Mouse (Mus musculus) C2C12 (cell line): ENCODE data around the gene Gbgt1. TPM values are rescaled to one million over a fixed set of nuclear protein-coding genes. Genes with fewer than 3 reads are reported as not detected.
A peak's percentile ranks its signal among the peaks of the same experiment; 100 is the strongest.

Experiments used
- H3K27me3 ChIP-seq: one replicate; pipeline ENCODE4 v1.6.1; 2011; ENCODE audit not compliant: control insufficient read depth, insufficient read depth, insufficient read length
- H3K36me3 ChIP-seq: one replicate; pipeline ENCODE4 v1.6.1; 2011; ENCODE audit not compliant: control insufficient read depth, insufficient read depth
- H3K4me3 ChIP-seq: one replicate; pipeline ENCODE4 v1.5.1; 2011; ENCODE audit warnings: mild to moderate bottlenecking, control low read depth; ENCODE audit not compliant: poor library complexity, insufficient read depth, severe bottlenecking
- H3K79me2 ChIP-seq: one replicate; pipeline ENCODE4 v1.6.1; 2011; ENCODE audit not compliant: control insufficient read depth, insufficient read depth
- H3K79me3 ChIP-seq: one replicate; pipeline ENCODE4 v1.6.1; 2011; ENCODE audit warnings: low read depth, control low read depth
- H3ac ChIP-seq: one replicate; pipeline ENCODE3; 2011; ENCODE audit warnings: low read depth; ENCODE audit not compliant: control insufficient read depth, insufficient read length
- CEBPB ChIP-seq: IDR thresholded peaks from one replicate; pipeline ENCODE4 v1.6.1; 2011; ENCODE audit warnings: low read depth, mild to moderate bottlenecking, control low read depth, moderate library complexity
- CTCF ChIP-seq: IDR thresholded peaks from one replicate; pipeline ENCODE4 v1.5.1; 2011; ENCODE audit not compliant: control insufficient read depth, insufficient read depth, insufficient read length
- FOSL1 ChIP-seq: IDR thresholded peaks from one replicate; pipeline ENCODE4 v1.8.0; 2011; ENCODE audit warnings: mild to moderate bottlenecking, low read length; ENCODE audit not compliant: poor library complexity, insufficient read depth, severe bottlenecking
- MAX ChIP-seq: IDR thresholded peaks from one replicate; pipeline ENCODE4 v1.6.1; 2011; ENCODE audit warnings: mild to moderate bottlenecking, control low read depth
- MYOD1 ChIP-seq: IDR thresholded peaks from one replicate; pipeline ENCODE4 v1.6.1; 2011; ENCODE audit warnings: low read depth; ENCODE audit not compliant: control insufficient read depth, insufficient read length
- MYOG ChIP-seq: IDR thresholded peaks from one replicate; pipeline ENCODE4 v1.6.1; 2011; ENCODE audit not compliant: control insufficient read depth, insufficient read length; ENCODE audit errors: extremely low read depth
- USF1 ChIP-seq: IDR thresholded peaks from one replicate; pipeline ENCODE4 v1.6.1; 2011; ENCODE audit warnings: low read depth, mild to moderate bottlenecking, control low read depth, moderate library complexity
- long read RNA-seq, 2 experiments: library from polyadenylated mRNA; unstranded; transcript quantifications; one replicate each; pipeline ENCODE4 v2.0.0; 2019 to 2020
- polyA plus RNA-seq: library from polyadenylated mRNA; unstranded; fragments of >200 nt; fragmentation: generic; extraction: Trizol; gene quantifications from one replicate; pipeline ENCODE4 v1.2.1, GENCODE M21; 2012; ENCODE audit warnings: missing spikeins

The Gbgt1 gene
- not detected for polyA plus RNA-seq
- long read RNA-seq, experiment 1: 0 reads
- long read RNA-seq, experiment 2: 0 reads

DNA sequence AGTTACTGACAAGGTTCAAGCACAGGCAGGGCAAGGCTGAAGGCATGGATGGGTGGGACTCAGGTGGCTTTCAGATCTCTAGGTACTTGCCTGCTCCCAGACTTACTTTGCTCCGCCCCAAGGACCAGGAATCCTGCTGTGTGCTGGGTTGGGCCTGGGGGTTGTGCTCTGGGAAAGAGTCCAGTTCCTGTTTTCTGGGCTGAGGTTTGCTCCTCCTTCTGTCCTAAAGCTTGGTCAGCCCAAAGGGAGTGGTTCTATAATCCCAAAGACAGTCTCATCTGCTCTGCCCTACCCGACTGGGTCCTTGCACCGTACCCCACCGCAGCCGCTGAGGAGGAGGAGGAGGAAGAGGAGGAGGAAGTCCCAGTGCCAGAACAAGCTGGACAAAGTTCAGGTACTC is at the start of gene Gbgt1:
Gbgt1 (plus strand) TSS at position 221 of the 400 bp plus-strand sequence.
- H3K27me3 ChIP-seq: no peaks in the 10 kb centered on the region
- no peaks in the 10 kb centered on the region for H3K79me2 ChIP-seq
- no peaks in the 10 kb centered on the region for H3K36me3 ChIP-seq

DNA sequence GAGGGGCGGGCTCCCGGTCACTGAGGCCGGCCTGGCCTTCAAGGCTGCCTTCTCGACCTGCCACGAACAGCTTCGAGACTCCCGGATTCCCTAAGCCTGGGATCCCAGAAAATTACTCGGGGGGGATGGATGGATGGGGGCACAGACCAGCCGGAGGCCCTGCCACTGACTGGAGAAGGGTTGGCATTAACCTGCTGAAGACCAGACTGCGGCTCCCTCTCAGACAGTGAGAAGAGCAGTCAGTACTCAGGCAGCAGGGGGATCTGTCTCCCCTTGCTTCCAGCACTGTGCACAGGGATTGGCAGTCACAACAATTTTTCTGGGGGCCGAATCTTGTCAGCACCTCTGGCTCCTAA is 49.4 kb upstream of the Gbgt1 start:
- Histone ChIP-seq H3K36me3 (no peaks in the 10 kb centered on the region), H3K79me3 (no peaks in the 10 kb centered on the region), H3K79me2 (no peaks in the 10 kb centered on the region), H3K27me3 (peaks cover 76% of the 10 kb centered on the region), H3ac (no peak overlapping the region), H3K4me3 (no peak overlapping the region)
- TF ChIP-seq CEBPB (no peak), MYOG (no peak), USF1 (no peak), MAX (no peak), CTCF (no peak), MYOD1 (no peak), FOSL1 (no peak)

More for the DNA sequence above, at the start of gene Gbgt1:
- no peak within 1 kb of the TSS for H3ac ChIP-seq
- no peak within 1 kb of the TSS for H3K4me3 ChIP-seq
- TF ChIP-seq CTCF (no peak), CEBPB (no peak)
- H3K79me3 ChIP-seq: no peaks in the 10 kb centered on the region

DNA sequence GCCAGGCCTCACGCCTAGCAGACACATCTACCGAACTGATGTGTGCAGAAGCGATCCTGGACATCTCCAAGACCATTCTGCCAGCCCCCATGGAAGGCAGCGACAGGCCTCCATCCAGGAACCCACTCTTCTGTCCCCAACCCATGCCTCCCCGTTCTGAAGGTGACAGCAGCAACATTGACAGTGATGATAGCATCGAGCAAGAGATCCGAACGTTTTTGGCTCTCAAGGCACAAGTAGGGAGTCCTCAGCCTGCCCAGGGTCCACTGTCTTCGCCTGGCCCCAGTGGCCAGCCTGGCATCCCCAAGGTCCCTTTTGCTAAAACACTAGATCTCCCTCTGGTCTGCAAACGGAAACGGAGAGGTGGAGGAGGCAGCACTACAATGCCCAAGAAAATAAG is 45.0 kb upstream of the Gbgt1 start:
- TF ChIP-seq MYOG: no peak
- H3K27me3 ChIP-seq: peaks cover 74% of the 10 kb centered on the region
- H3K79me2 ChIP-seq: no peaks in the 10 kb centered on the region
- no peak overlapping the region for H3K4me3 ChIP-seq
- H3ac ChIP-seq: no peak overlapping the region
- no peaks in the 10 kb centered on the region for H3K36me3 ChIP-seq
- no peaks in the 10 kb centered on the region for H3K79me3 ChIP-seq

DNA sequence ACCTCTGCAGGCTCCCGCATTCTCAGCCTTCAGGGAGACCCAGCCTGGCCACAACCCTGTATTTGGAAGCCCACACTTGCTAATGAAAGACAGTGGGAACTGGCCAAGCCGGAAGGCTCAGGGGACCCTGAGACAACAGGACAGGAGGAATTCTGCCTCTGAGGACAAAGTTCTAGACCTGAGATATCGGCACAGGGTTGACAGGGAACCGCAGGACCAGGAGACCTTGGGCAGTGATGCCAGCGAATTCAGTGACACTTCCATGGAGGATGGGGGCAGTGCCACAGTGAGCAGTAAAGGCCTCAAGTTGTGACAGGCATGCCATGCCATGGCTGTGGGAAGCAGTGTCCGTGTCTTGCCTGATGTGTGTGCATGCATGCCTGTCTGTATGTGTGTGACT is 43.2 kb upstream of the Gbgt1 start:
- no peak overlapping the region for H3K4me3 ChIP-seq
- H3K36me3 ChIP-seq: no peaks in the 10 kb centered on the region
- no peak overlapping the region for H3ac ChIP-seq
- H3K27me3 ChIP-seq: peaks cover 56% of the 10 kb centered on the region
- H3K79me3 ChIP-seq: no peaks in the 10 kb centered on the region
- TF ChIP-seq USF1 (no peak), MYOD1 (no peak), MAX (no peak), CTCF (no peak), CEBPB (no peak), FOSL1 (no peak), MYOG (no peak)
- no peaks in the 10 kb centered on the region for H3K79me2 ChIP-seq

DNA sequence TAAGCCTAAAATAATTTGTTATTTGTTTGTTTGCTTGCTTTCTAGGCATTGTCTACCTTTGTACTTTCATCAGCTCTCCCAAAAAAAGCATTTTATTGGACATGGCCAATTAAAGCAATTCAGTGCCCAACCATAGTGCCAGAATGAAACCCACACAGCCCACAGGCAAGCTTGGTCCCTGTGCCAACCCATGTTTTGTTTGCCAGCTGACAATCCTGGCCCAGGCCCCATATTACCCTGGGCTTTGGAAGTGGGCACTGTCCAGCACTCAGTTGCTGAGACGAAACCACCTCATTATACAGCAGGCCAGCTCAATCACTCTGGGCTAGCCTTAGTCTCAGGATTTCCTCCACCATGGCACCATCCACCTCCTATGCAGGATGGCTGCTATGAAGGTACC is 40.1 kb upstream of the Gbgt1 start:
- no peak overlapping the region for H3K4me3 ChIP-seq
- H3K27me3 ChIP-seq: peaks cover 34% of the 10 kb centered on the region
- TF ChIP-seq CTCF (no peak), USF1 (no peak), MYOD1 (no peak), MAX (no peak), FOSL1 (no peak), MYOG (no peak), CEBPB (no peak)
- no peaks in the 10 kb centered on the region for H3K79me2 ChIP-seq
- H3ac ChIP-seq: no peak overlapping the region
- no peaks in the 10 kb centered on the region for H3K79me3 ChIP-seq
- H3K36me3 ChIP-seq: no peaks in the 10 kb centered on the region

DNA sequence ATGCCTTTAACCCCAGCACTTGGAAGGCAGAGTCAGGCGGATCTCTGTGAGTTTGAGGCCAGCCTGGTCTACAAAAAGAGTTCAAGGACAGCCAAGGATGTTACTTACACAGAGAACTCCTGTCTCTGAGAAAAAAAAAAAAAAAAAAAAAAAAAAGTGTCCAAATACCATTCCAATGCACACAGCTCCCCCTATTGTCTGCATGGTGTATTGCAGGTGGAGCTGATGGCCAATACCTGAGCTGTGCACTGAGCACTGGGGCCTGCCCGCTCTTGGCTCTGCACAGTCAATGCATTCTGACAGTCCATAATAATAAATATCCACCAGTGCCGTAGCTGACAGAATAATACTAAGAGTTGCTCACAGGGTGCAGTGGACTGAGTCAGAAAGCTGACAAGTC is 32.8 kb upstream of the Gbgt1 start:
- Histone ChIP-seq H3ac (no peak overlapping the region), H3K36me3 (peaks cover under 1% of the 10 kb centered on the region)
- peak; percentile 33 for TF ChIP-seq CTCF
- TF ChIP-seq MYOG: no peak

More for the DNA sequence above, 32.8 kb upstream of the Gbgt1 start:
- Histone ChIP-seq H3K79me2 (peaks cover 13% of the 10 kb centered on the region), H3K4me3 (no peak overlapping the region), H3K79me3 (peaks cover 9% of the 10 kb centered on the region), H3K27me3 (peaks cover 19% of the 10 kb centered on the region)
